Mouse (Mus musculus): ENCODE results near the gene 1700018F24Rik.
"Not testable (repeated sequence)": the region's sequence is repeated elsewhere in the genome, so short reads cannot be mapped to it uniquely, and the experiment has no call there.

- TF ChIP-seq CTCF (IDR thresholded peaks at IDR 0.05; ENCODE audit: low read depth, low read length); POLR2A (IDR thresholded peaks at IDR 0.05; ENCODE audit: extremely low read depth, insufficient read depth, low read length): not testable (repeated sequence)
Observed at GRCm38 (mm10) chr5:145020254-145020653, 22.5 kb upstream of the 1700018F24Rik start.

Data from liver, adult 2 months (tissue).